Mouse (Mus musculus): ENCODE results near the gene Swt1. TPM values are rescaled to one million over a fixed set of nuclear protein-coding genes. Genes with fewer than 3 reads are reported as not detected.

Gene Swt1
- polyA plus RNA-seq, 1 experiment from 2014 or later: 25.1 TPM

DNA sequence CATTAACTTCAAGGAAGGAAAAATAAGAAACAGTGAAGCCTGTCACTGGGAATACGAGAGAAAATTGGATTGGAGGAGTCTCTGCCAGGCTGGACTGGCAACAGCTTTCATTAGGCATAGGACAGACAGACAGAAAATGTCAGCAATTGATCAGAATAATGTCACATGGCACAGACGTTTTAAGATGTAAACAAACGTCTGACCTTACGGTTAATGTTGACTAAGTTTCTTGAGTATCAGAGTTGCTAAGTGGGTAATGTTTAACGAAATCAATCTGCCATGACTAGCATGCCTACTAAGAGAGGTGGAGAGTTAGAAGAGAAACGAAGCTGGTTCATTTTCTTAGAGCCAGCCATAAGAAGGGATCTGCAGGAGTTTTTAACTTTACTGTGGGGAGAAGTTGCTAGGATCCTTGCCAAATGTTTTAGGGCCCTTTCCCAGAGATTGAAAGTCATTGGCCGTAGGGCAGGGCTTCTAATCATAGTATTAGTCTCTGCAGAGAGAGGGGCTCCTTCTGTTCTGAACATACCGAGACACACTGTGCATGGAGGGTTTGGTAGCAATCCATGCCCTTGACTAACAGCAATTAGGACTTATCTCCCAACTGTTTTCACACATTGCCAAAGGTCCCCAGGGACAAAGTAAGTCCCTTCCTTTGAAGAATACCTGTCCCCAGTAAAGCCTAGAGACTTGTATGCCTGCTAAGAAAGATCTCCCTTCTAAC, 86.8 kb downstream of the Swt1 start:
- peak overlapping the region; percentile 17; the same call in 1 of the 2 replicates for H3K4me2 ChIP-seq (replicated peaks; ENCODE audit: low read depth)
- WGBS: 44% methylated on average over 8 of the region's 8 CpGs
- H3K36me3 ChIP-seq (ENCODE audit: control insufficient read depth, insufficient read depth, low read length): no peaks in the 10 kb centered on the region
- TF ChIP-seq CTCF (IDR thresholded peaks at IDR 0.05; ENCODE audit: low read depth) (no peak), EP300 (optimal IDR thresholded peaks at IDR 0.05) (no peak)
- ATAC-seq (ENCODE audit: low FRiP score, low TSS enrichment): no peak
- no peak overlapping the region for H3K9ac ChIP-seq (ENCODE audit: low read length)
- no peak for DNase-seq (ENCODE audit: low spot score)
- no peak overlapping the region for H3K4me3 ChIP-seq (ENCODE audit: low read depth, low read length)
- H3K4me1 ChIP-seq (replicated peaks; ENCODE audit: control insufficient read depth, insufficient read depth): 0 out of 2 replicates have a peak, but pooled peaks cover under 1% of the 10 kb centered on the region
- peak overlapping the region; percentile 63 for H3K27ac ChIP-seq (replicated peaks)
- no peaks in the 10 kb centered on the region for H3K9me3 ChIP-seq (ENCODE audit: control insufficient read depth, low read length)
- H3K27me3 ChIP-seq (ENCODE audit: control insufficient read depth, insufficient read depth, low read length): no peaks in the 10 kb centered on the region

DNA sequence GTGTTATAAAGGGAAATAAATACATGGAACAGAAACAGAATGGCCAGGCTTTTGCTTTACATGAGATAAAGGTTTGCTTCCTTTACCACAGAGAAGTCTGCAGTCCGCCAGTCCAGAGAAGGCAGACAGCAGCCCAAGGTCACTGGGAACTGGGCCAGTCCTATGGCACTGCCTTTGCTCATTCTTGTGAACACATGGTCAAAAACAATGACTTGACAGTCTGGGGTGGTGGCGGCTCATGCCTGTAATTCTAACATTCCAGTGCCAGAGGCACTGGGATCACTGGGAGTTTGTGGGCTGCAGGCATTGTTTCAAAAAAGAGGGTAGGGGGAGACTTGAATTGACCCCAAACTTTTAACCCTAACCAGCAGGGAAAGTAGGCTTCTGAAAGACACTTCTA, 89.3 kb downstream of the Swt1 start:
- no peaks in the 10 kb centered on the region for H3K4me1 ChIP-seq (replicated peaks; ENCODE audit: control insufficient read depth, insufficient read depth)
- H3K4me2 ChIP-seq (replicated peaks; ENCODE audit: low read depth): no peak overlapping the region
- peak overlapping the region; percentile 65 for H3K27ac ChIP-seq (replicated peaks)
- no peak overlapping the region for H3K4me3 ChIP-seq (ENCODE audit: low read depth, low read length)
- no peaks in the 10 kb centered on the region for H3K9me3 ChIP-seq (ENCODE audit: control insufficient read depth, low read length)
- no peaks in the 10 kb centered on the region for H3K36me3 ChIP-seq (ENCODE audit: control insufficient read depth, insufficient read depth, low read length)
- peak; percentile 52 for DNase-seq (ENCODE audit: low spot score)
- TF ChIP-seq CTCF (IDR thresholded peaks at IDR 0.05; ENCODE audit: low read depth): no peak
- no peak for TF ChIP-seq EP300 (optimal IDR thresholded peaks at IDR 0.05)
- peak; percentile 67 for ATAC-seq (ENCODE audit: low FRiP score, low TSS enrichment)
- H3K9ac ChIP-seq (ENCODE audit: low read length): no peak overlapping the region
- WGBS: 60% methylated on average over 2 of the region's 2 CpGs
- no peaks in the 10 kb centered on the region for H3K27me3 ChIP-seq (ENCODE audit: control insufficient read depth, insufficient read depth, low read length)

DNA sequence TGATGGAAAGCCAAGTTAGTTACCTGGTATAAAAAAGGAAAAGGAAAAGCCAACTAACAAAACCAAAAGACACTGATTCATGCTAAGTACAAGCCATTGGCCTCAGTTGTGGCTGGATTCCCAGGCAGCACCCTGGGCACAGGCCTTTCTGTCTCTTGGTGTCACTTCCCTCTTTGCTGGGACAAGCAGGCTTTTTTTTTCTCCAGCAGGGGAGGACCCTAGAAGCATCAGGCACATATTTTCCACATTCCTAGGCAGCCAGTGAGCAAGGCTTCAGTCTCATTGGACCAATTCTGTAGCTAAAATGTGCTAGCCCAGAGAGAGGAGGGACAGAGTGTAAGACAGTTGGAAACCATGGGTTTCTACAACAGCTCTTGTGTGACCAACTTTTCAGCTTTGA, 90.0 kb downstream of the Swt1 start:
- H3K4me3 ChIP-seq (ENCODE audit: low read depth, low read length): no peak overlapping the region
- DNase-seq (ENCODE audit: low spot score) (no peak), ATAC-seq (ENCODE audit: low FRiP score, low TSS enrichment) (no peak)
- H3K27ac ChIP-seq (replicated peaks): no peak overlapping the region
- TF ChIP-seq CTCF (IDR thresholded peaks at IDR 0.05; ENCODE audit: low read depth) (no peak), EP300 (optimal IDR thresholded peaks at IDR 0.05) (no peak)
- no peaks in the 10 kb centered on the region for H3K27me3 ChIP-seq (ENCODE audit: control insufficient read depth, insufficient read depth, low read length)
- H3K9ac ChIP-seq (ENCODE audit: low read length): no peak overlapping the region
- no peaks in the 10 kb centered on the region for H3K4me1 ChIP-seq (replicated peaks; ENCODE audit: control insufficient read depth, insufficient read depth)
- no peaks in the 10 kb centered on the region for H3K36me3 ChIP-seq (ENCODE audit: control insufficient read depth, insufficient read depth, low read length)
- H3K9me3 ChIP-seq (ENCODE audit: control insufficient read depth, low read length): no peaks in the 10 kb centered on the region
- H3K4me2 ChIP-seq (replicated peaks; ENCODE audit: low read depth): no peak overlapping the region

DNA sequence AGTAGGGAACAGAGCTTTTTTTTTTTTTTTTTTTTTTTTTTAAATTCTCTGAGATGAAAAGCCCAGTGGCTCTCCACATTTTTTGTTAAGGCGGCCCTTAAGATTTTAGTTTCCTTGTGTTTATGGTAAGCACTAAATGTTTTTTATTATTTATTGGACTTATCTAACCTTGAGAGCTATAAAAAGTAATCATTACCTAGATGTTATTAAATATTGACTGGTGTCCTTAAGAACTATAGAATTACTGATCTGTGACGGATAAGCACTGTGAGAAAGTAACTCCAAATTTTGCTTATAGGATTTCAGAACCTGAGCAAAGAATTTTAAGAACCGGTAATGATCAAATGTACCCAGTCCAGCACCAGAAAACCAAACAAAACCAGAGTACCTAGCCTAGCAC, 95.4 kb downstream of the Swt1 start:
- H3K4me1 ChIP-seq (replicated peaks; ENCODE audit: control insufficient read depth, insufficient read depth): no peaks in the 10 kb centered on the region
- H3K9me3 ChIP-seq (ENCODE audit: control insufficient read depth, low read length): no peaks in the 10 kb centered on the region
- no peak overlapping the region for H3K27ac ChIP-seq (replicated peaks)
- ATAC-seq (ENCODE audit: low FRiP score, low TSS enrichment) (no peak), DNase-seq (ENCODE audit: low spot score) (no peak)
- WGBS: 87% methylated on average over 3 of the region's 3 CpGs
- TF ChIP-seq EP300 (optimal IDR thresholded peaks at IDR 0.05) (no peak), CTCF (IDR thresholded peaks at IDR 0.05; ENCODE audit: low read depth) (no peak)
- no peak overlapping the region for H3K9ac ChIP-seq (ENCODE audit: low read length)
- H3K4me2 ChIP-seq (replicated peaks; ENCODE audit: low read depth): no peak overlapping the region
- H3K4me3 ChIP-seq (ENCODE audit: low read depth, low read length): no peak overlapping the region
- no peaks in the 10 kb centered on the region for H3K36me3 ChIP-seq (ENCODE audit: control insufficient read depth, insufficient read depth, low read length)
- H3K27me3 ChIP-seq (ENCODE audit: control insufficient read depth, insufficient read depth, low read length): no peaks in the 10 kb centered on the region

DNA sequence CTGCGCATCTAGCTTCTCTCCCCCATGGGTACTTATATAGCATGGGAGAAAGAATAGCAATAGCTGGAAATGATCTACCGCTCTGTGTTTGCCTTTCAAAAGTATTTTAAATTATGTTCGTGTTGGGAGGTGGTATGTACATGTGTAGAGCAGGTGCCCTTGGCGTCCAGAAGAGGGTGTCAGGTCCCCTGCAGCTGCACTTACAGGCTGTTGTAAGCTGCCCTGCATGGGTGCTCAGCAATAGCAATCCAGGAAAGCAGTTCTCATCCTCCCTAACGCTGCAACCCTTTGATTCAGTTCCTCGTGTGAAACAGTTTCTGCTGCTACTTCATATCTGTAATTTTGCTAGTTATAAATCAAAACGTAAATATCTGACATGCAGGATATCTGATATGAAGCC, 98.7 kb downstream of the Swt1 start:
- Histone ChIP-seq H3K9me3 (ENCODE audit: control insufficient read depth, low read length) (no peaks in the 10 kb centered on the region), H3K27ac (replicated peaks) (no peak overlapping the region), H3K27me3 (ENCODE audit: control insufficient read depth, insufficient read depth, low read length) (no peaks in the 10 kb centered on the region), H3K4me3 (ENCODE audit: low read depth, low read length) (no peak overlapping the region), H3K9ac (ENCODE audit: low read length) (no peak overlapping the region), H3K36me3 (ENCODE audit: control insufficient read depth, insufficient read depth, low read length) (no peaks in the 10 kb centered on the region), H3K4me2 (replicated peaks; ENCODE audit: low read depth) (no peak overlapping the region), H3K4me1 (replicated peaks; ENCODE audit: control insufficient read depth, insufficient read depth) (no peaks in the 10 kb centered on the region)
- DNase-seq (ENCODE audit: low spot score): no peak
- TF ChIP-seq EP300 (optimal IDR thresholded peaks at IDR 0.05) (no peak), CTCF (IDR thresholded peaks at IDR 0.05; ENCODE audit: low read depth) (no peak)
- 77% methylated on average over 7 of the region's 7 CpGs for WGBS
- ATAC-seq (ENCODE audit: low FRiP score, low TSS enrichment): no peak

DNA sequence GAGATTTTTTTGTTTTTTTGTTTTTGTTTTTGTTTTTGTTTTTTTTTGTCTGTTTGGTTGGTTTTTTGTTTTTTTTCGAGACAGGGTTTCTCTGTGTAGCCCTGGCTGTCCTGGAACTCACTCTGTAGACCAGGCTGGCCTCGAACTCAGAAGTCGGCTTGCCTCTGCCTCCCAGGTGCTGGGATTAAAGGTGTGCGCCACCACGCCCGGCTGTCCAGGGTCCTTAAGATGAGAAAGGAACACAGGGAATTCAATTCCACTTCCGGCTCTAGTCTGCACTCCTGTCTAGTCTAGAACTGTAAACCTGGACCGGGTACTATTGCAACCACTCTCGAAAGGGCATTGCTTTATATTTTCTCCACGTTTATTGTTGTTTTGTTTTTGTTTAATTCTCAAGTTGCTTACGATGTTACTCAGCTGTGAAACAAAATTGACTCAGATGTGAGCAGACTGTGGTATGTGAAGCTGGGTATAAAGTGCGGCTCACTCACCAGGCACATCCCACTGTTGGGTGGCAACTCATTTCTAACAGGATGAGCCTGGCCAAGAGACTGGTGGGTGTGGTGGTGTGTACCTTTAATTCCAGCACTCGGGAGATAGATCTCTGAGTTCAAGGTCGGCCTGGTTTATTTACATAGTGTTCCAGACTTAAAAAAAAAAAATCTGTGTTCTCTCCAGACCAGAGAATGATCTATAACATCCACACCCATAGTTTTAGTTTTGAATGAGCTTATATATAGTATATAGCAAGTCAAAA, 99.7 kb downstream of the Swt1 start:
- H3K4me2 ChIP-seq (replicated peaks; ENCODE audit: low read depth): no peak overlapping the region
- no peak for DNase-seq (ENCODE audit: low spot score)
- 78% methylated on average over 14 of the region's 14 CpGs for WGBS
- H3K9ac ChIP-seq (ENCODE audit: low read length): no peak overlapping the region
- H3K27ac ChIP-seq (replicated peaks): no peak overlapping the region
- H3K27me3 ChIP-seq (ENCODE audit: control insufficient read depth, insufficient read depth, low read length): no peaks in the 10 kb centered on the region
- H3K4me3 ChIP-seq (ENCODE audit: low read depth, low read length): no peak overlapping the region
- 0 out of 2 replicates have a peak, but pooled peaks have one; percentile 29 for ATAC-seq (ENCODE audit: low FRiP score, low TSS enrichment)
- H3K9me3 ChIP-seq (ENCODE audit: control insufficient read depth, low read length): no peaks in the 10 kb centered on the region
- no peaks in the 10 kb centered on the region for H3K36me3 ChIP-seq (ENCODE audit: control insufficient read depth, insufficient read depth, low read length)
- no peak for TF ChIP-seq CTCF (IDR thresholded peaks at IDR 0.05; ENCODE audit: low read depth)
- TF ChIP-seq EP300 (optimal IDR thresholded peaks at IDR 0.05): no peak
- H3K4me1 ChIP-seq (replicated peaks; ENCODE audit: control insufficient read depth, insufficient read depth): no peaks in the 10 kb centered on the region

All from stomach, postnatal 0 days (tissue).